8 mouse cellular contexts compared by ENCODE assay signal in genomic region chr17:28007179-28007811, GRCm38 (mm10).
DNase-seq lines count a peak whose midpoint lies in the region; ATAC-seq and TF ChIP-seq lines count a peak whose summit lies in the region.

No protein-coding gene starts in this region.

- peak; percentile 56 for ATAC-seq in forebrain, embryonic 16.5 days
- peak; percentile 44 to 67 for ATAC-seq in hematopoietic stem cell, adult 5-6 weeks (replicated peaks in 1 of 2; ENCODE audit: insufficient read depth in 1 of 2, low FRiP score in 2 of 2, low TSS enrichment in 1 of 2, low read depth in 1 of 2, poor library complexity in 2 of 2, severe bottlenecking in 2 of 2)
- ATAC-seq in limb, embryonic 11.5 days (ENCODE audit: insufficient number of reproducible peaks, low FRiP score, low TSS enrichment, low read depth), result peak; percentile 52; the same call in 1 of the 2 replicates

- H3K9me3 ChIP-seq in forebrain, embryonic 16.5 days (ENCODE audit: control insufficient read depth, low read length), result no peaks in the 10 kb centered on the region
- no peaks in the 10 kb centered on the region for H3K9me3 ChIP-seq in limb, embryonic 11.5 days (ENCODE audit: control insufficient read depth, low read length)
- H3K9me3 ChIP-seq in midbrain, embryonic 10.5 days (replicated peaks), result no peaks in the 10 kb centered on the region

- peak overlapping the region; percentile 33 for H3K4me2 ChIP-seq in forebrain, embryonic 16.5 days (ENCODE audit: low read length)
- peak overlapping the region; percentile 39 for H3K4me2 ChIP-seq in limb, embryonic 11.5 days (ENCODE audit: low read depth, severe bottlenecking)

- no peaks in the 10 kb centered on the region for H3K27me3 ChIP-seq in forebrain, embryonic 16.5 days (replicated peaks; ENCODE audit: control insufficient read depth, insufficient read depth, low read length)
- H3K27me3 ChIP-seq in limb, embryonic 11.5 days (ENCODE audit: control insufficient read depth, insufficient read depth, low read length), result no peaks in the 10 kb centered on the region
- H3K27me3 ChIP-seq in midbrain, embryonic 10.5 days (ENCODE audit: low read depth, poor library complexity, severe bottlenecking), result peaks cover 10% of the 10 kb centered on the region; the same call in 1 of the 2 replicates
- no peaks in the 10 kb centered on the region for H3K27me3 ChIP-seq in thymus, adult 2 months (ENCODE audit: control insufficient read depth, insufficient read depth, low read length)

- no peak; the same call in none of the 2 replicates for TF ChIP-seq POLR2A in thymus, adult 2 months (IDR thresholded peaks at IDR 0.05; ENCODE audit: control insufficient read depth, extremely low read depth, insufficient read depth, low read length, poor library complexity)

- no peak for TF ChIP-seq CTCF in thymus, adult 2 months (IDR thresholded peaks at IDR 0.05; ENCODE audit: borderline replicate concordance, control insufficient read depth, extremely low read depth, insufficient read depth, low read length, poor library complexity)

- WGBS in forebrain, embryonic 16.5 days, result 11% methylated on average over 29 of the region's 29 CpGs
- 25% methylated on average over 29 of the region's 29 CpGs for WGBS in limb, embryonic 11.5 days
- 25% methylated on average over 29 of the region's 29 CpGs for WGBS in midbrain, embryonic 10.5 days
- 1% methylated on average over 29 of the region's 29 CpGs for WGBS in thymus, adult 2 months

- H3K9ac ChIP-seq in forebrain, embryonic 16.5 days (replicated peaks; ENCODE audit: low read depth, low read length), result peak overlapping the region; percentile 20
- peak overlapping the region; percentile 22; the same call in 1 of the 2 replicates for H3K9ac ChIP-seq in limb, embryonic 11.5 days (ENCODE audit: low read length)

- H3K27ac ChIP-seq in forebrain, embryonic 16.5 days (ENCODE audit: low read length), result peak overlapping the region; percentile 58
- peak overlapping the region; percentile 86 for H3K27ac ChIP-seq in limb, embryonic 11.5 days (replicated peaks; ENCODE audit: low read depth, low read length)
- H3K27ac ChIP-seq in midbrain, embryonic 10.5 days (replicated peaks), result peak overlapping the region; percentile 79
- peak overlapping the region; percentile 90 for H3K27ac ChIP-seq in thymus, adult 2 months (ENCODE audit: control insufficient read depth, insufficient read depth, low read length)

- H3K4me3 ChIP-seq in forebrain, embryonic 16.5 days (replicated peaks; ENCODE audit: low read length), result 0 out of 2 replicates have a peak overlapping the region, but pooled peaks have one; percentile 13
- peak overlapping the region; percentile 10; the same call in 1 of the 2 replicates for H3K4me3 ChIP-seq in limb, embryonic 11.5 days (ENCODE audit: low read depth, low read length)
- H3K4me3 ChIP-seq in midbrain, embryonic 10.5 days, result peak overlapping the region; percentile 27
- H3K4me3 ChIP-seq in thymus, adult 2 months (ENCODE audit: control insufficient read depth, insufficient read depth, low read length), result peak overlapping the region; percentile 71

- DNase-seq in urinary bladder, postnatal 14 days (ENCODE audit: low spot score), result peak; percentile 60
- no peak for DNase-seq in urinary bladder, postnatal 10 days (ENCODE audit: low spot score)
- peak; percentile 58 for DNase-seq in limb, embryonic 11.5 days (ENCODE audit: low spot score)
- peak; percentile 54 for DNase-seq in midbrain, embryonic 10.5 days (ENCODE audit: low spot score)
- DNase-seq in thymus, adult 2 months, result peak; percentile 71
- no peak for DNase-seq in testis, postnatal 10 days (ENCODE audit: low spot score)

- no peaks in the 10 kb centered on the region for H3K36me3 ChIP-seq in forebrain, embryonic 16.5 days (ENCODE audit: control insufficient read depth, insufficient read depth)
- no peaks in the 10 kb centered on the region; the same call in 1 of the 2 replicates for H3K36me3 ChIP-seq in limb, embryonic 11.5 days (ENCODE audit: control insufficient read depth, insufficient read depth, low read length)
- H3K36me3 ChIP-seq in midbrain, embryonic 10.5 days, result peaks cover 15% of the 10 kb centered on the region
- no peaks in the 10 kb centered on the region for H3K36me3 ChIP-seq in thymus, adult 2 months (ENCODE audit: control insufficient read depth, insufficient read depth, low read length)

- H3K4me1 ChIP-seq in forebrain, embryonic 16.5 days (replicated peaks; ENCODE audit: control insufficient read depth, insufficient read depth, low read length), result peaks cover 38% of the 10 kb centered on the region
- peaks cover 26% of the 10 kb centered on the region for H3K4me1 ChIP-seq in limb, embryonic 11.5 days (ENCODE audit: control insufficient read depth, insufficient read depth, low read length)
- peaks cover 37% of the 10 kb centered on the region for H3K4me1 ChIP-seq in midbrain, embryonic 10.5 days
- H3K4me1 ChIP-seq in thymus, adult 2 months (replicated peaks; ENCODE audit: control insufficient read depth, insufficient read depth, low read length), result peaks cover 68% of the 10 kb centered on the region

Comparison
In these comparisons a context has a peak if more than half of its experiments do, and no peak if none do; other contexts are left out.
1. DNase-seq: peak in urinary bladder, postnatal 14 days (single experiment), limb, embryonic 11.5 days (single experiment), midbrain, embryonic 10.5 days (single experiment) and thymus, adult 2 months (single experiment); none in urinary bladder, postnatal 10 days (single experiment) and testis, postnatal 10 days (single experiment).
2. H3K4me3 ChIP-seq: peak in every context shown above with its lines; median percentile 71 in thymus, adult 2 months; 27 in midbrain, embryonic 10.5 days; 13 in forebrain, embryonic 16.5 days; 10 in limb, embryonic 11.5 days.
3. Peak in every context shown above with its lines, with median percentiles within 50 percentile points of each other: ATAC-seq and H3K27ac ChIP-seq.